8 mouse cellular contexts compared by ENCODE assay signal in the genomic region with DNA sequence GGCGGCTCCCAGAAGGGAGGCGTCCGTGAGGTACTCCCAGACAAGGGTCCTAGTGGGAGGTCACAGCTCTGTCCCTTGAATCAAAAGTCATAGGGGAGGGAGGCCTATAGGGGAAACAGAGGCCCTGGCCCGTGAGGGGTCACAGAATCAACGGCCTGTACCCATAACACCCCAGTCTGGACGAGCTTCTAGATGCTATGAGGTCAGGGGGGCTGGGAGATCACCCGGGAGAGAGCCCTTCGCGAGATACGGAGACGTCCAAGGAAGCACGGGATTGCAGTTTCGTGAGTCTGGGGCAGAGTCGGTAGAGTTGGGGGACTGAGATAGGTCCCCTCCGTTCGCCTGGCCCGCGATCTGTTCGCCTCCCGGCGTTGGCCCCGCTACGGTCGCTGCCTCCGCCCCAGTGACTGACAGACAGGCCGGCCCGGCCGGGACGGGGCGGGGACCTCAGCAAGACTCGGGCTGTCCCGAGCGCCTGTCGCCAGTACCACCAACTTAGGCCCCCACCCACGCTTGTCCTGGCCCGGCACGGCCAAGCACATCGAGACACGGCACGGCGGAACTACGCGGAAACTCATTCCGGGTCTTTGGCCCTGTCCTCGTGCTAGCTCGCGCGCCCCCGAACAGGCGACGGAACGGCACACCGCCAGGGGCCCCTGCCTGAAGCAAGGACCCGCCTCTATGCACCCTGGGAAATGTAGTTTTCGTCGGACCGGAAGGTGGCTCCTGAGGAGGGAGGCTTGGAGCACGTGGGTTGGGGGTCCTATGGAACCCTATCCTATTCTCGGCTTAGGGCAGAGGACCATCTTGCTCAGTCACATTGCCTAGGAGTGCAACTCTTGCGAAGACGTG. TPM values are rescaled to one million over a fixed set of nuclear protein-coding genes. Genes with fewer than 3 reads are reported as not detected.
DNase-seq lines count a peak whose midpoint lies in the region; ATAC-seq lines count a peak whose summit lies in the region.

A gene (minus strand): TSS at position 409 of the 852 bp plus-strand sequence.

- peak within 1 kb of the TSS; percentile 72 for H3K27ac ChIP-seq in forebrain, embryonic 11.5 days (ENCODE audit: low read depth, low read length)
- H3K27ac ChIP-seq in heart, embryonic 16.5 days (ENCODE audit: low read length) = peak within 1 kb of the TSS; percentile 82
- peak within 1 kb of the TSS; percentile 87 for H3K27ac ChIP-seq in liver, embryonic 15.5 days (replicated peaks)
- H3K27ac ChIP-seq in neural tube, embryonic 12.5 days = no peak within 1 kb of the TSS

- H3K9ac ChIP-seq in forebrain, embryonic 11.5 days (ENCODE audit: low read length) = peak within 1 kb of the TSS; percentile 80
- H3K9ac ChIP-seq in heart, embryonic 16.5 days (ENCODE audit: low read length) = peak within 1 kb of the TSS; percentile 87
- peak within 1 kb of the TSS; percentile 79 for H3K9ac ChIP-seq in liver, embryonic 15.5 days
- H3K9ac ChIP-seq in neural tube, embryonic 12.5 days = peak within 1 kb of the TSS; percentile 90

- no peaks in the 10 kb centered on the region for H3K9me3 ChIP-seq in forebrain, embryonic 11.5 days (ENCODE audit: control insufficient read depth, low read length)
- no peaks in the 10 kb centered on the region for H3K9me3 ChIP-seq in heart, embryonic 16.5 days (replicated peaks; ENCODE audit: control insufficient read depth, low read length)
- no peaks in the 10 kb centered on the region for H3K9me3 ChIP-seq in liver, embryonic 15.5 days (replicated peaks)
- no peaks in the 10 kb centered on the region for H3K9me3 ChIP-seq in neural tube, embryonic 12.5 days

- peak; percentile 94 to 97 for DNase-seq in CD8-positive naive resting alpha-beta T cell, adult 2 months (ENCODE audit: low read depth in 2 of 2, low spot score in 2 of 2)
- DNase-seq in c-Kit-positive CD71-negative TER-119-negative erythroid progenitor cells, embryonic 14.5 days (ENCODE audit: low read depth) = peak; percentile 90
- peak; percentile 95 for DNase-seq in forebrain, embryonic 11.5 days (ENCODE audit: low spot score)
- DNase-seq in kidney, postnatal 36 days = peak; percentile 90 to 95
- peak; percentile 89 for DNase-seq in telencephalon, adult 2 months (ENCODE audit: low read depth, low spot score)

- H3K27me3 ChIP-seq in forebrain, embryonic 11.5 days (ENCODE audit: control insufficient read depth, insufficient read depth, low read length) = no peaks in the 10 kb centered on the region
- no peaks in the 10 kb centered on the region for H3K27me3 ChIP-seq in heart, embryonic 16.5 days (ENCODE audit: control insufficient read depth, insufficient read depth, low read length)
- H3K27me3 ChIP-seq in liver, embryonic 15.5 days = no peaks in the 10 kb centered on the region
- H3K27me3 ChIP-seq in neural tube, embryonic 12.5 days (replicated peaks) = no peaks in the 10 kb centered on the region

- peak; percentile 95 for ATAC-seq in forebrain, embryonic 11.5 days (replicated peaks; ENCODE audit: low FRiP score)
- ATAC-seq in heart, embryonic 16.5 days (replicated peaks; ENCODE audit: extremely low read depth, insufficient read depth, low FRiP score) = peak; percentile 91
- ATAC-seq in liver, embryonic 15.5 days (ENCODE audit: insufficient read depth) = peak; percentile 95
- peak; percentile 95 for ATAC-seq in neural tube, embryonic 12.5 days (ENCODE audit: low FRiP score, low read depth)

- WGBS in forebrain, embryonic 11.5 days = 0% methylated on average over 59 of the region's 61 CpGs
- WGBS in heart, embryonic 16.5 days = under 1% methylated on average over 61 of the region's 61 CpGs
- under 1% methylated on average over 61 of the region's 61 CpGs for WGBS in liver, embryonic 15.5 days (ENCODE audit: insufficient replicate concordance)
- under 1% methylated on average over 61 of the region's 61 CpGs for WGBS in neural tube, embryonic 12.5 days

- H3K36me3 ChIP-seq in forebrain, embryonic 11.5 days (ENCODE audit: control insufficient read depth, insufficient read depth, low read length) = no peaks in the 10 kb centered on the region; the same call in 1 of the 2 replicates
- H3K36me3 ChIP-seq in heart, embryonic 16.5 days (ENCODE audit: control insufficient read depth, insufficient read depth) = peaks cover 12% of the 10 kb centered on the region
- peaks cover 22% of the 10 kb centered on the region for H3K36me3 ChIP-seq in liver, embryonic 15.5 days (replicated peaks)
- peaks cover 14% of the 10 kb centered on the region for H3K36me3 ChIP-seq in neural tube, embryonic 12.5 days

- peak within 1 kb of the TSS; percentile 100 for H3K4me2 ChIP-seq in forebrain, embryonic 11.5 days (ENCODE audit: low read depth, low read length, severe bottlenecking)
- peak within 1 kb of the TSS; percentile 99 for H3K4me2 ChIP-seq in heart, embryonic 16.5 days (ENCODE audit: low read depth, low read length)
- H3K4me2 ChIP-seq in liver, embryonic 15.5 days = peak within 1 kb of the TSS; percentile 94
- peak within 1 kb of the TSS; percentile 100 for H3K4me2 ChIP-seq in neural tube, embryonic 12.5 days (replicated peaks)

- H3K4me1 ChIP-seq in forebrain, embryonic 11.5 days (replicated peaks; ENCODE audit: control insufficient read depth, insufficient read depth, low read length) = peaks cover 8% of the 10 kb centered on the region
- H3K4me1 ChIP-seq in heart, embryonic 16.5 days (ENCODE audit: control insufficient read depth, insufficient read depth, low read length) = peaks cover 40% of the 10 kb centered on the region
- peaks cover 69% of the 10 kb centered on the region for H3K4me1 ChIP-seq in liver, embryonic 15.5 days (replicated peaks)
- peaks cover 38% of the 10 kb centered on the region for H3K4me1 ChIP-seq in neural tube, embryonic 12.5 days

- H3K4me3 ChIP-seq in forebrain, embryonic 11.5 days (ENCODE audit: low read depth, low read length) = peak within 1 kb of the TSS; percentile 78
- H3K4me3 ChIP-seq in heart, embryonic 16.5 days (ENCODE audit: low read length) = peak within 1 kb of the TSS; percentile 63
- H3K4me3 ChIP-seq in liver, embryonic 15.5 days (replicated peaks) = peak within 1 kb of the TSS; percentile 76
- peak within 1 kb of the TSS; percentile 84 for H3K4me3 ChIP-seq in neural tube, embryonic 12.5 days

RNA-seq across cellular contexts. Expression of the gene that starts here (rescaled TPM):
- 62.0 and 64.6 TPM in 2 replicates for polyA plus RNA-seq in forebrain, embryonic 11.5 days (2014; fragmentation: Nextera tagmentation; extraction: Ambion mirVana)
- 43.7 and 49.4 TPM in 2 replicates for polyA plus RNA-seq in heart, embryonic 16.5 days (2015; fragmentation: Nextera tagmentation; extraction: Ambion mirVana)
- 19.4 and 21.4 TPM in 2 replicates for polyA plus RNA-seq in liver, embryonic 15.5 days (2015; fragmentation: Nextera tagmentation; extraction: Ambion mirVana)
- polyA plus RNA-seq in neural tube, embryonic 12.5 days (2016; fragmentation: Nextera tagmentation; extraction: Ambion mirVana) = 65.7 and 68.5 TPM in 2 replicates
